Mouse (Mus musculus) forebrain, embryonic 13.5 days (tissue): ENCODE measurements at regions not wholly inside any gene's neighbourhood (a gene's known extent, or its start where the extent isn't known, plus 50 kb on each side); places are given as distances from the start of the nearest gene placed in this dataset.
A peak's percentile ranks its signal among the peaks of the same experiment; 100 is the strongest.

Source experiments
- ATAC-seq: fragments of 200-750 bp; cut with Nextera tagmentation; 2 replicates; pipeline ENCODE4 v1.8.0; 2017
- H3K27ac ChIP-seq: fragments of 300-500 bp; sonication (generic); 2 replicates; pipeline ENCODE4 v1.5.1; 2015; ENCODE audit warnings: inconsistent platforms, mild to moderate bottlenecking, moderate library complexity
- H3K27me3 ChIP-seq: fragments of 300-500 bp; sonication (generic); 2 replicates; pipeline ENCODE4 v1.6.1; 2015; ENCODE audit warnings: mild to moderate bottlenecking, inconsistent platforms
- H3K36me3 ChIP-seq: fragments of 300-500 bp; sonication (generic); 2 replicates; pipeline ENCODE4 v1.6.1; 2015; ENCODE audit warnings: mild to moderate bottlenecking, inconsistent platforms; ENCODE audit not compliant: poor library complexity, severe bottlenecking
- H3K4me1 ChIP-seq: fragments of 300-500 bp; sonication (generic); 2 replicates; pipeline ENCODE4 v1.6.1; 2015; ENCODE audit warnings: inconsistent platforms
- H3K4me2 ChIP-seq: fragments of 300-500 bp; sonication (generic); 2 replicates; pipeline ENCODE4 v1.6.1; 2015; ENCODE audit warnings: inconsistent platforms, mild to moderate bottlenecking, moderate library complexity
- H3K4me3 ChIP-seq: fragments of 300-500 bp; sonication (generic); 2 replicates; pipeline ENCODE4 v1.5.1; 2015; ENCODE audit warnings: mild to moderate bottlenecking, inconsistent platforms
- H3K9ac ChIP-seq: fragments of 300-500 bp; sonication (generic); 2 replicates; pipeline ENCODE4 v1.6.1; 2015; ENCODE audit warnings: mild to moderate bottlenecking, inconsistent platforms
- H3K9me3 ChIP-seq: fragments of 300-500 bp; sonication (generic); replicated peaks from 2 replicates; pipeline ENCODE4 v1.6.1; 2016; ENCODE audit warnings: inconsistent platforms
- whole genome bisulfite sequencing: fragments of 180-500 bp; shearing (Covaris S2); methylation state at CpG from one replicate; pipeline ENCODE4 v1.1.7; 2015; 5-methylcytosine and 5-hydroxymethylcytosine counted together

DNA sequence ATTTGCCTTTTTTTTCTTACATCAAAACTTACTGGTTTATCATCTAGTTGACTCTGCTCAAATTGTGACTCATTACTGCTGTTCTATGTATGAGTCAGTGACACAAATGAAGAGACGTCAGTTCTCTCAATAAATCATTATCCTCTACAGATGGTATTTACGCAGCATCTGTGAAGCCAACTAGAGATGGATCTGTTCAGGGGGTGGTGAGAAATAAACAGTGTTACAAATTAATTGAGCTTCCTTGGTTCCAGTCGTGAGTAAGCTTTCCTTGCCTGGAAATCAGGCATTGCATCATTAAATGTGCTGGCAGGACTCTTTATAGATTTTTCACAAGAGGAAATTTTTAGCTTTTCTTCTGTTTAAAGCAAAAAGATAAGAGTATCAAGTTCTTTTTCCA, 544.5 kb downstream of the H2afb1 start:
- Histone ChIP-seq H3K27ac (no peak overlapping the region), H3K4me2 (no peak overlapping the region), H3K9me3 (no peaks in the 10 kb centered on the region), H3K36me3 (no peaks in the 10 kb centered on the region), H3K4me3 (no peak overlapping the region), H3K27me3 (no peaks in the 10 kb centered on the region), H3K4me1 (no peaks in the 10 kb centered on the region), H3K9ac (no peak overlapping the region)
- ATAC-seq, result 0 out of 2 replicates have a peak, but pooled peaks have one; percentile 48
- WGBS, result 65% methylated on average over 3 of the region's 3 CpGs
